In genomic region chr3:123384435-123384834, GRCm38 (mm10) we compare ENCODE assay signal across 8 mouse cellular contexts. TPM values are rescaled to one million over a fixed set of nuclear protein-coding genes. Genes with fewer than 3 reads are reported as not detected.
DNase-seq lines count a peak whose midpoint lies in the region; ATAC-seq and TF ChIP-seq lines count a peak whose summit lies in the region.

No protein-coding gene starts in this region.

- ATAC-seq in lung, embryonic 14.5 days (ENCODE audit: insufficient read depth): no peak
- ATAC-seq in forebrain, embryonic 15.5 days (replicated peaks): no peak
- no peak for ATAC-seq in limb, embryonic 15.5 days (ENCODE audit: insufficient number of reproducible peaks, low FRiP score, low TSS enrichment, low read depth)
- no peak for ATAC-seq in stomach, embryonic 14.5 days (ENCODE audit: insufficient number of reproducible peaks, insufficient read depth, low FRiP score, low read depth)
- no peak for ATAC-seq in erythroid progenitor cell, adult 5-6 weeks (replicated peaks; ENCODE audit: low FRiP score, poor library complexity, severe bottlenecking)

- 0 out of 2 replicates have a peak, but pooled peaks cover 6% of the 10 kb centered on the region for H3K4me1 ChIP-seq in lung, embryonic 14.5 days (ENCODE audit: insufficient read depth)
- H3K4me1 ChIP-seq in forebrain, embryonic 15.5 days: peaks cover 20% of the 10 kb centered on the region
- H3K4me1 ChIP-seq in limb, embryonic 15.5 days: peaks cover 5% of the 10 kb centered on the region; the same call in 1 of the 2 replicates
- H3K4me1 ChIP-seq in stomach, embryonic 14.5 days (ENCODE audit: control insufficient read depth, insufficient read depth, low read length): peaks cover 11% of the 10 kb centered on the region; the same call in 1 of the 2 replicates

- 88% methylated on average over 7 of the region's 7 CpGs for WGBS in lung, embryonic 14.5 days
- WGBS in forebrain, embryonic 15.5 days: 87% methylated on average over 7 of the region's 7 CpGs
- WGBS in limb, embryonic 15.5 days: 90% methylated on average over 7 of the region's 7 CpGs
- WGBS in stomach, embryonic 14.5 days: 86% methylated on average over 7 of the region's 7 CpGs

- DNase-seq in lung, embryonic 14.5 days: no peak
- DNase-seq in lung, postnatal 10 days: no peak
- DNase-seq in urinary bladder, postnatal 25 days (ENCODE audit: low spot score): no peak
- DNase-seq in layer of hippocampus, postnatal 25 days (ENCODE audit: extremely low spot score in 1 of 2, low spot score in 1 of 2): no peak

- H3K4me2 ChIP-seq in lung, embryonic 14.5 days: peak overlapping the region; percentile 73
- H3K4me2 ChIP-seq in forebrain, embryonic 15.5 days (replicated peaks): peak overlapping the region; percentile 57; the same call in 1 of the 2 replicates
- 0 out of 2 replicates have a peak overlapping the region, but pooled peaks have one; percentile 57 for H3K4me2 ChIP-seq in limb, embryonic 15.5 days
- peak overlapping the region; percentile 71 for H3K4me2 ChIP-seq in stomach, embryonic 14.5 days (replicated peaks; ENCODE audit: low read depth, low read length)

- peaks cover 19% of the 10 kb centered on the region for H3K36me3 ChIP-seq in lung, embryonic 14.5 days (ENCODE audit: insufficient read depth)
- peaks cover 18% of the 10 kb centered on the region for H3K36me3 ChIP-seq in forebrain, embryonic 15.5 days
- peaks cover 11% of the 10 kb centered on the region for H3K36me3 ChIP-seq in limb, embryonic 15.5 days
- H3K36me3 ChIP-seq in stomach, embryonic 14.5 days (ENCODE audit: control insufficient read depth, insufficient read depth, low read length): peaks cover 11% of the 10 kb centered on the region; the same call in 1 of the 2 replicates

- H3K9me3 ChIP-seq in lung, embryonic 14.5 days (ENCODE audit: low read depth, low read length): no peaks in the 10 kb centered on the region
- H3K9me3 ChIP-seq in forebrain, embryonic 15.5 days: no peaks in the 10 kb centered on the region
- H3K9me3 ChIP-seq in limb, embryonic 15.5 days: no peaks in the 10 kb centered on the region
- no peaks in the 10 kb centered on the region for H3K9me3 ChIP-seq in stomach, embryonic 14.5 days (ENCODE audit: control insufficient read depth, low read depth, low read length)

- no peaks in the 10 kb centered on the region for H3K27me3 ChIP-seq in lung, embryonic 14.5 days (ENCODE audit: insufficient read depth, low read length)
- peaks cover 10% of the 10 kb centered on the region; the same call in 1 of the 2 replicates for H3K27me3 ChIP-seq in forebrain, embryonic 15.5 days
- peaks cover 4% of the 10 kb centered on the region; the same call in 1 of the 2 replicates for H3K27me3 ChIP-seq in limb, embryonic 15.5 days
- no peaks in the 10 kb centered on the region for H3K27me3 ChIP-seq in stomach, embryonic 14.5 days (ENCODE audit: control insufficient read depth, insufficient read depth, low read length)

- no peak overlapping the region for H3K9ac ChIP-seq in lung, embryonic 14.5 days
- H3K9ac ChIP-seq in forebrain, embryonic 15.5 days (replicated peaks): 0 out of 2 replicates have a peak overlapping the region, but pooled peaks have one; percentile 62
- no peak overlapping the region for H3K9ac ChIP-seq in limb, embryonic 15.5 days
- H3K9ac ChIP-seq in stomach, embryonic 14.5 days (replicated peaks; ENCODE audit: low read depth, low read length): no peak overlapping the region

- peak overlapping the region; percentile 65; the same call in 1 of the 2 replicates for H3K4me3 ChIP-seq in lung, embryonic 14.5 days (ENCODE audit: low read depth, low read length)
- H3K4me3 ChIP-seq in forebrain, embryonic 15.5 days: peak overlapping the region; percentile 75; the same call in 1 of the 2 replicates
- no peak overlapping the region for H3K4me3 ChIP-seq in limb, embryonic 15.5 days
- peak overlapping the region; percentile 66; the same call in 1 of the 2 replicates for H3K4me3 ChIP-seq in stomach, embryonic 14.5 days (ENCODE audit: low read depth, low read length)

- no peak for TF ChIP-seq CTCF in lung, embryonic 14.5 days (IDR thresholded peaks at IDR 0.05; ENCODE audit: low read depth)

- no peak overlapping the region for H3K27ac ChIP-seq in lung, embryonic 14.5 days (ENCODE audit: low read depth)
- H3K27ac ChIP-seq in forebrain, embryonic 15.5 days (replicated peaks): no peak overlapping the region
- no peak overlapping the region for H3K27ac ChIP-seq in limb, embryonic 15.5 days
- no peak overlapping the region for H3K27ac ChIP-seq in stomach, embryonic 14.5 days (ENCODE audit: low read length)

RNA-seq across cellular contexts. Expression of gene Mettl14, which starts 1.5 kb away (rescaled TPM):
- 20.1 and 21.0 TPM in 2 replicates for polyA plus RNA-seq in lung, embryonic 14.5 days (2014; fragmentation: Nextera tagmentation; extraction: Ambion mirVana)
- 28.3 and 30.3 TPM in 2 replicates for polyA plus RNA-seq in forebrain, embryonic 15.5 days (2015; fragmentation: Nextera tagmentation; extraction: Ambion mirVana)
- 23.8 and 24.6 TPM in 2 replicates for polyA plus RNA-seq in limb, embryonic 15.5 days (2015; fragmentation: Nextera tagmentation; extraction: Ambion mirVana)
- 21.3 and 22.0 TPM in 2 replicates for polyA plus RNA-seq in stomach, embryonic 14.5 days (2014; fragmentation: Nextera tagmentation; extraction: Ambion mirVana)
- 13.0 and 13.4 TPM in 2 replicates for total RNA-seq in erythroid progenitor cell, adult 5-6 weeks (2015; ENCODE audit: low replicate concordance)
- 19.1 and 22.5 TPM in 2 replicates for total RNA-seq in erythroid progenitor cell, adult 5-6 weeks (2017; ENCODE audit: low replicate concordance)
- total RNA-seq in layer of hippocampus, postnatal 25 days (2021): 10 to 100 TPM; 14.0 to 15.4 TPM
